Mouse (Mus musculus): Measurements from ENCODE around the gene Rilpl1.
"Not testable (repeated sequence)": the region's sequence is repeated elsewhere in the genome, so short reads cannot be mapped to it uniquely, and the experiment has no call there.

Rilpl1 gene

DNA sequence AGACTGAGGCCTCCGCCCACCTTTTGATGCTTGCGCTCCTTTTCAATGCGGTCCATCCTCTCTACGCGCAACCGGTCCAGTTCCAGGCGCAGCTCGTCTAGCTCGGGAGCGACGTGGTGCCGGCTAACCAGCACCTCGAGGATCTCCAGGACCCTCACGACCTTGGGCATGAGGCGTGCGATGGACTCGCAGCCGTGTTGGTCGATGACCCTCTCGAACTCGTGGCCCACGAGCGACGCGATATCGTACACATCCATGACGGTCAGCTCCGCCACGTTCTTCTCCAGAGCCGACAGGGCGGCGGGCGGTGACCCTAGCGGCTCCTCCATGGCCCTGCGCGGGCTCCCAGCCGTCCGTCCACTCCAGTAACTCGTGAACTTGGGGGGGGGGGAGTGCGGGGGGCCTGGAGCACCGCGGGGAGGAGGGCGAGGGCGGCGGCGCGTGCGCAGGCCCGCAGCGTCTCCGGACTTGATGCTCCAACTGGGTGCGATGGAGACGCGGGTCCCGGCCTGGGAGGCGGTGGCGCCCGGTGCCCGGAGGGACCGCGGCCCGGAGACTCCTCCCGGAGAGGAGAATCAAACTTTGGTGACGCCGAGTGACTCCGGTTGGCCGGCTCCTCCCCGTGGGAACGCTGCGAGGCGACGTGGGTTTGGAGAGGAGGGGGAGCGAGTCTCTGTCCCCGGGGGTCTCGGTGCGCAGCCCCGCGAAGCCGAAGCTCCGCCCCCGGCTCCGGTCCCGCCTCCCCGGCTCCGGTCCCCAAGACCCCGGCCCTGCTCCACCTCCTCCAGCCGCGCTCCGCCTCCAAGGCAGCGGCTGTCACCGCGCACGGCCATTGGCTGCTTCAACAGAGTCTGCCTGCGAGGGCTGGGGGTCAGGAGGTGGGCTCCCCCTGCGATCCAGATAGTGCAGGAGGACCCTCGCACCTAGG, at the start of gene Rilpl1:
Gene Rilpl1 (minus strand): TSS at position 737 of the 928 bp plus-strand sequence.
- peak; percentile 82 for DNase-seq (ENCODE audit: low read depth)

- DNase-seq (ENCODE audit: low read depth): peak; percentile 97
Measured at GRCm38 (mm10) chr5:124578633-124579317, 47.6 kb upstream of the Rilpl1 start, which contains the start of the genes Eif2b1 and Gtf2h3. Gene Eif2b1 (minus strand): TSS chr5:124579131. Gene Gtf2h3 (plus strand): TSS chr5:124579140.

DNA sequence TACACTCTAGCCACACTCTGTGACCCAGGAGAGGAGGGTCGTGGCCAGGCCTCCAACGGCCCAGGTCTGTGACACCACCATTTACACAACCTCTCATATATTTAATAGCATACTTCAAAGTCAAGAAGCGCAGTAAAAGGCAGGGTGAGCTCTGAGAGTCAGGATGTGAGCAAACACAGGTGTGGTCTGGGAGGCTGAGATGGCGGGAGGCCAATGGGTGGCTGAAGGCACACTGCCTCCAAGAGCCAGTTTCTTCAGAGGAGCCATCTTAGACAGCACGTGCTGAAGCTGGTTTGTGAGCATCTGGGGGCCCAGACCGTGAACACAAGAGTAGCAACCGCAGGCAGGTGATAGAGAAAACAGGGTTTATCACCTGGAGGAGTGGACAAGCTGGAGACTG, 44.3 kb upstream of the Rilpl1 start:
- DNase-seq (ENCODE audit: low read depth): no peak

- no peak for DNase-seq (ENCODE audit: low read depth)
Measured at GRCm38 (mm10) chr5:124571068-124571467, 39.9 kb upstream of the Rilpl1 start.

DNA sequence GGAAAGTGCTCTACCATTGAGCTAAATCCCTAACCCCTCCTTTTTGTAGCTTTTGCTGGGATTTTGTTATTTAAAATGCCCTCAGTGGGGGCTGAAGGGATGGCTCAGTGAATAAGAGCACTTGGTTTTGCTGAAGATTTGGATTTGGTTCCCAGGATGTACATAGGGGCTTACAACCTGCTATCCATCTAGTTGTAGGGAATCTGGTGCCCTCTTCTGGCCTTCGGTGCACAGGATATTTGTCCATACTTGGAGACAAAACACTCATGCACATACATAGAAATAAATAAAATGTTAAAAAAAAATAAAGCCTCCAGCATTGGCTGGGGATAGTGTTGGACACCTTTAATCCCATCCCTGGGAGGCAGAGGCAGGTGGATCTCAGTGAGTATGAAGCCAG, 24.0 kb upstream of the Rilpl1 start:
- DNase-seq (ENCODE audit: low read depth): no peak

DNA sequence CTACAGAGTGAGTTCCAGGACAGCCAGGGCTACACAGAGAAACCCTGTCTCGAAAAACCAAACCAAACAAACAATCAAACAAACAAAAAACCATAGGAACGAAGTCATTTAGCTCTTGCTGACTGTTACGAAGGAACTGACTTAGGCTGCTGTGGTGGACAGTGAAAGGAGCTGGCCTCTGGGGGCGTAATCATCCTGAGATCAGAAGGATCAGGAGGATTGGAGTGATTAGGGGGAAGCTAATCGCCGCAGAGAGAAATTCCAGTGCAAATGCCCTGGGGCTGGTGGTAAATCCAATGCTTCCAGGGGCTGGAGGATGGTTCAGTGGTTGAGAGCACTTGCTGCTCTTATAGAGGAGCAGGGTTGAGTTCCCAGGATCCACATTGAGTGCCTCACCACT, 22.4 kb upstream of the Rilpl1 start:
- DNase-seq (ENCODE audit: low read depth): no peak

- DNase-seq (ENCODE audit: low read depth): peak; percentile 98
Measured at GRCm38 (mm10) chr5:124552558-124553307, 21.5 kb upstream of the Rilpl1 start, which contains the start of gene Ddx55. Gene Ddx55 (plus strand): TSS chr5:124552864.

DNA sequence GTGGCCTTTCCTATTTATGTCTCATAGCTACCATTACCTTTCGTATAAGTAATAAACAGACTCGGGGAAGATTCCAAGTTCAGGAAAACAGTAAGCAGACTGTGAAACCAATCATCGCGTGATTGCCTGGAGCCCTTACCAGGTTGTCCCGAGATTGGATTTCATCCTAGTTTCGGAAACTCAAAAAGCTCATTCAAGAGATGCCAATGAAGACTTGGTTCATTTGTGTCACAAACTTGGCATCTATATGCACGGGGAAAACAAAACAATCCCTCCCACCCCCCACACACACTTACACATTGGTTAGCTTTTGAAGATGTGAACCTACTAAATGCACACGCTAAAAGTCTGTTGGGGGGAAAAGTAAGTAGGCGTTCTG, 20.9 kb upstream of the Rilpl1 start:
- DNase-seq (ENCODE audit: low read depth): no peak

DNA sequence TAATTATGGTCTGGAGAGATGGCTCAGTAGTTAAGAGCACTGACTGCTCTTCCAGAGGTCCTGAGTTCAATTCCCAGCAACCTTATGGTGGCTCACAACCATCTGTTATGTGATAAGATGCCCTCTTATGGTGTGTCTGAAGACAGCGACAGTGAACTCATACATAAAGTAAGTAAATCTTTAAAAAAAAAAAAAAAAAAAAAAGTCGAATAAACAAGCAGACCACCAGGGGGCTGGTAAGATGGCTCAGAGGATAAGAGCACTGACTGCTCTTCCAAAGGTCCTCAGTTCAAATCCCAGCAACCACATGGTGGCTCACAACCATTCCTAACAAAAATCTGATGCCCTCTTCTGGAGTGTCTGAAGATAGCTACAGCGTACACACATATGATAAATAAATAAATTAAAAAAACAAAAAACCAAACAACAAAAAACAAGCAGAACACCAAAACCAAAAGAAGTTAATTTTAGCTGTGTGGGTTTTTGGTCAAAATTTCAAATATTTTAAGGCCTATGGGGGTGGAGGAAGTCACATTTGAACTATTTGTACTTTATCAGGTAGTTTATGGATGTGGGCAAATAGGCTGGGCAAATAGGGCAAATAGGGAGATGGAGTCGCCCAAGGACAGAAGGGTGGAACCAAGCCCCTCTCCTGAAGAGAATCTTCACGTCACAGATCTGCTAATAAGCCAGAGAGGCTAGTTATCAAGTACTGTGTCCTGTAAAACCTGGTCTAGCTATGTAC, 20.3 kb upstream of the Rilpl1 start:
- DNase-seq (ENCODE audit: low read depth): peak; percentile 65

- not testable (repeated sequence) for DNase-seq (ENCODE audit: low read depth)
Measured at GRCm38 (mm10) chr5:124550737-124551136, 19.5 kb upstream of the Rilpl1 start.

- DNase-seq (ENCODE audit: low read depth): no peak
Measured at GRCm38 (mm10) chr5:124541602-124541973, 10.4 kb upstream of the Rilpl1 start.

- peak; percentile 83 for DNase-seq (ENCODE audit: low read depth)
Measured at GRCm38 (mm10) chr5:124540905-124541601, 9.9 kb upstream of the Rilpl1 start.

GRCm38 (mm10) chr5:124540383-124540786, 9.2 kb upstream of the Rilpl1 start, which contains the start of gene Tmed2:
Gene Tmed2 (plus strand): TSS chr5:124540695.
- DNase-seq (ENCODE audit: low read depth): peak; percentile 95

- DNase-seq (ENCODE audit: low read depth): no peak
Measured at GRCm38 (mm10) chr5:124539905-124540304, 8.7 kb upstream of the Rilpl1 start.

DNA sequence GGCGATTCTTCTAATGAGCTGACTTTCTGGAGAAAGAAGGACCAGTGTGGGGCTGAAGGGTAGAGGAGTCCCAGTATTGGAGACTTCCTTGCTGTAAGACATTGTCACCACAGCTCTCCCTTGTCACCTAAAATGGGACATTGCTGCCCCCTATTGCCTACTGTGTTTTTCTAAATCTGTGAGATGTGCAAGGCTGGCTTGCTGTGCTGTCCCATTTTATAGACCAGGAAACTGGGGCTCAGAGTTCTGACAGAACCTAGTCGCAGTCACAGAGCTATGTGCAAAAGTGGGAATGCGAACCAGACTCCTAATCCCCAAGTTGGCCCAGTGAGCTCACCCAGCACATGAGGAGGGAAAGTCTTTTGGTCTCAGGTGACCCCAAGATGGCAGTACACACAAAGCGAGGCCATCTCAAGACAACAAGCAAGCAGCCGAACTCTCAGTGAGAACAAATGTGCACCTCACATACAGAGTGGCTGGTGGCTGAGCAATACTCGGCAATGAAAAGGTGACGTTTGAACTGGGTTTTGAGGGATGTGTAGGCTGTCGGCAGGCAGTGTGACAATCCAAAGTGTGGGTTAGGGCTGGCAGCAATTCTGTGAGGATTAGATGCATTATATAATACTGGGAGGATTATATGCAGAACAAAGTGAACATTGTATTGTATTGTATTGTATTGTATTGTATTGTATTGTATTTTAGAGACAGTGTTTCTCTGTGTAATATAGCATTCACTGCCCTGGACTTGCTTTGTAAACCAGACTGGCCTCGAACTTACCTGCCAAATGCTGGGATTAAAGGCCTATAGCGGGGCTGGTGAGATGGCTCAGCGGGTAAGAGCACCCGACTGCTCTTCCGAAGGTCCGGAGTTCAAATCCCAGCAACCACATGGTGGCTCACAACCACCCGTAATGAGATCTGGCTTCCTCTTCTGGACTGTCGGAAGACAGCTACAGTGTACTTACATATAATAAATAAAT, 7.9 kb upstream of the Rilpl1 start:
- DNase-seq (ENCODE audit: low read depth): peak; percentile 90

DNA sequence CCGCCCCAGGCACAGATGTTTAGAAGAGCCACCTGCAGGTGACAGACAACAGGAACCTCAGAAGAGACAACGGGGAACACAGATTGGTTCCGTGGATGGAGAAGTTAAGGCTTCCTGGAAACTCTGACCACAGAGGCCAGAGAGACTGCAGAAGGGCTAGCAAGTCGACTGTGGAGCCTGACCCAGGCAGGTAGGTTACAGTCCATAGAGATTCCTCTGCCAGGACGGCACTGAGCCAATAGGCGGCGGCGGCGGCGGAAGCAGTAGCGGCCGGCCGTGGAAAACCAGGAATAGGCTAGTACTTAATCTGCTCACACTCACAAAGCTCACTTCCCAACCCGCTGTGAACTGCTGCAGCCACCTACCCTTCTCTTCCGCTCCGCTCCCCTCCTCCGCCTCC, 5.6 kb upstream of the Rilpl1 start:
- DNase-seq (ENCODE audit: low read depth): peak; percentile 45

GRCm38 (mm10) chr5:124535016-124535415, 3.8 kb upstream of the Rilpl1 start:
- no peak for DNase-seq (ENCODE audit: low read depth)

- no peak for DNase-seq (ENCODE audit: low read depth)
Measured at GRCm38 (mm10) chr5:124532451-124532850, 1.3 kb upstream of the Rilpl1 start.

DNA sequence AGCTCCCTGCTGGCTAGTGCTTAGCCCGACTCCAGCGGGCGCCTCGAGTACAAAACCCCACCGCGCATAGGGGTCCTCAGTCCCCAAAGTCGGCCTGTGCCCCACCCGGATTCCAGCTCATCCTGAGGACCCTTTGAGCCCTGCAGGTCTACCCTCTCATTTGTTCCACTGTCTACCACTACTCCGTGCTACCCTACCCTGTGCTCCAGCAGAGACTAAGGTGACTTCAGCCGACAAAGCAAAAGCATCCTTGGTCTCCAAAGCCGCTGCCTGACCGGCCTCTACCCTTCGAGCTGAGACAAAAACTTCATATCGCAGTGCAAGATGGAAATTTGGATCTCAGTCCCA, 366 bp upstream of the Rilpl1 start:
- no peak for DNase-seq (ENCODE audit: low read depth)

GRCm38 (mm10) chr5:124529697-124530096, 1.5 kb downstream of the Rilpl1 start:
- DNase-seq (ENCODE audit: low read depth): no peak
